Mouse (Mus musculus): Measurements from ENCODE around the gene Gpr35.

DNA sequence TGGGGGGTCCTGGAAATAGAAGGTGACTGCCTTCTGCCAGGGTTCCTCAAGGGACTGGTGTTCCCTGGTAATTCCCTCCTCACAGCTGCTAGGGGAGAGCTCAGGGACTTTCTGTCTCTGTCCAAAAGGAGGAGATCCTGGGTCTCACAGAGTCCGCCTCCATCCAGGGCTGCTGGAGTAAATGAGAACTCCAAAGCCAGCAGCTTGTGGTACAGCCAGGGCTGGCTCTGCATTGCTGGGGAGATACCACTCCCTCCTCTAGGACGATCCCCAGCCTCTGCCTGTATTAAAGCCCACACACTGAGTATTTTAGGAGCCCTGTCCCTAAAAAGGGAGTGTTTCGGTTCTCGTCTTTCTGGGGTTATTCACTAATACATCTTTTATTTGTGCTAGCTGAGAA lies 69.9 kb downstream of the Gpr35 start:
- no peak for TF ChIP-seq CTCF (IDR thresholded peaks at IDR 0.05; ENCODE audit: low read depth)
- TF ChIP-seq EP300 (optimal IDR thresholded peaks at IDR 0.05) = no peak
